Mouse (Mus musculus) large intestine, adult 2 months (tissue): ENCODE measurements around the gene Il9r. TPM values are rescaled to one million over a fixed set of nuclear protein-coding genes. Genes with fewer than 3 reads are reported as not detected.

Source experiments
- DNase-seq: peaks from one replicate; pipeline ENCODE4 v3.0.0-alpha.2; 2012; ENCODE audit warnings: low read depth, low spot score
- WGBS: fragments of 180-500 bp; shearing (Covaris S2); methylation state at CpG from one replicate; pipeline ENCODE4 v1.1.7; 2018; 5-methylcytosine and 5-hydroxymethylcytosine counted together
- polyA plus RNA-seq: library from polyadenylated mRNA; depleted of rRNA; stranded (reverse); fragments of >200 nt; gene quantifications from 2 replicates; pipeline ENCODE4 v1.2.3, GENCODE M21; 2012

The Il9r gene
- polyA plus RNA-seq, 1 experiment, result 1.3 TPM

DNA sequence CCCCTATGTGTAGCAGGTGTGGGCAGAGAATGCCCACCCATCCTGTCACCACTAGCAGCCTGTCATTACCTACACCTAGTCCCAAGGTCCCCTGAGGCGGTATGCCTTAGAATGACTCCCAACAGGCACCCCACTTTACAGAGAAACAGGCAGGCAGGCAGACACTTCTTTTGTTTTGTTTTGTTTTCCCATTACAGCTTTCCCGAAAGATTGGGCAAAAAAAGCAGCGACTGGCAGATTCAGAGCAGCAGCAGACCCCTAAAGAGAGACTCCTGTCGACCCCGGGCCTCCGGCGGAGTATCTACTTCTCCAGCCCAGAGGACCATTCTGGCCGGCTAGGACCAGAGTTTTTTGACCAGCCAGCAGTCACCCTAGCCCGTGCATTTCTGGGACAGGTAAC lies 27.5 kb upstream of the Il9r start:
- no peak for DNase-seq
- 95% methylated on average over 9 of the region's 9 CpGs for WGBS

DNA sequence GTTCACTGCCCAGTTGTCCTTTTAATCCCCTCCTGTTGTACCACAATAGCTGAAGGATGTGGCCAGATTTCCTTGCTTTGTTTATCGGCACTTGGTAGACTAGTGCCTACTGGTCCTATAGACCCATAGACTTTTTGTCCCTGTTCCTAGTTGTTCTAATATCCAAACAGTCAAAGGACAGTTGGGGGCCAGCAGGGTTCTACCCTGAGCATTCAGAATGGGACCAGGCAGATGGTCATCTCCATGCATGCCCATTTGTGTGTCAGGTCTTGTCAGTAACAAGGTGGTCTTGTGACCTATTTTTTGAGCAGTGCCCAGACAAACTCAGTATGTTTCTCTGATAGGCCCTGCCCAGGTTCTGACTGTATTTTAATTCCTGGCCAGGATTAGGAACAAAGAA lies 27.0 kb upstream of the Il9r start:
- no peak for DNase-seq

DNA sequence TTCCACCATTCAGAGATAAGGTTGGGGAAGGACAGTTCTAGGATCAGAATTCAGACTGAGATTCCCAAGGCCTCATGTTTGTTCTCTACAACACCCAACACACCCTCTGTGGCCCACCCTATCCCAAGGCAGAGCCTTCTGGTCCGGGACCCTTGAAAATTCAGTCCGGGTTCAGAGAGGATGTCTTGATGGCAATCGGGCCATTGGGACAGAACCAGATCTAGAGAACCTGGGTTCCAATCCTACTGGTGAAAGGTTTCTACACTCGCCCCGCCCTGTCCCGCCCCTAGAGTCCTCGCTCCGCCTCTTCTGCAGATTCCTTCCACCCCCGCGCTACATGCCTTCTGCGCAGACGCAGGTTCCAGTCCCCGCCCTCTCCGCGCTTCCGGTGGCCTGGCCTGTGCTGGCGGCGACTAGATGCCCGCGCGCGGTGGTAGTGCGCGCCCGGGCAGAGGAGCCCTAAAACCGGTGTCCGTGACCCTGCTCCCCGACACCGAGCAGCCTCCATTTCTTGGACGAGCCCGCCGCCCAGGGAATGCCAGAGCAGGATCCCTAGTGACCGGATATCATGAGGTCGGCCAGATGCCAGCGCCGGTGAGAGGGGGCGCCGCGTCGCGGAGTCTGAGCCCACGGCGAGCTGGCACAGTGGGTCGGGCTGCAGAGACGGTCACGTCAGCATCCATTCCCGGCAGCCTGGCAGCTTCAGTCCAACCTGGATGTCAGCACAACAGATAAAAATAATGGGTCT lies 26.2 kb upstream of the Il9r start, which contains the start of gene Mpg:
Gene Mpg, plus strand, starts transcription at position 382 of the 748 bp plus-strand sequence.
- 3% methylated on average over 47 of the region's 47 CpGs for WGBS
- no peak for DNase-seq

More for the DNA sequence above, 27.0 kb upstream of the Il9r start:
- 24% methylated on average over 1 of the region's 1 CpGs for WGBS

DNA sequence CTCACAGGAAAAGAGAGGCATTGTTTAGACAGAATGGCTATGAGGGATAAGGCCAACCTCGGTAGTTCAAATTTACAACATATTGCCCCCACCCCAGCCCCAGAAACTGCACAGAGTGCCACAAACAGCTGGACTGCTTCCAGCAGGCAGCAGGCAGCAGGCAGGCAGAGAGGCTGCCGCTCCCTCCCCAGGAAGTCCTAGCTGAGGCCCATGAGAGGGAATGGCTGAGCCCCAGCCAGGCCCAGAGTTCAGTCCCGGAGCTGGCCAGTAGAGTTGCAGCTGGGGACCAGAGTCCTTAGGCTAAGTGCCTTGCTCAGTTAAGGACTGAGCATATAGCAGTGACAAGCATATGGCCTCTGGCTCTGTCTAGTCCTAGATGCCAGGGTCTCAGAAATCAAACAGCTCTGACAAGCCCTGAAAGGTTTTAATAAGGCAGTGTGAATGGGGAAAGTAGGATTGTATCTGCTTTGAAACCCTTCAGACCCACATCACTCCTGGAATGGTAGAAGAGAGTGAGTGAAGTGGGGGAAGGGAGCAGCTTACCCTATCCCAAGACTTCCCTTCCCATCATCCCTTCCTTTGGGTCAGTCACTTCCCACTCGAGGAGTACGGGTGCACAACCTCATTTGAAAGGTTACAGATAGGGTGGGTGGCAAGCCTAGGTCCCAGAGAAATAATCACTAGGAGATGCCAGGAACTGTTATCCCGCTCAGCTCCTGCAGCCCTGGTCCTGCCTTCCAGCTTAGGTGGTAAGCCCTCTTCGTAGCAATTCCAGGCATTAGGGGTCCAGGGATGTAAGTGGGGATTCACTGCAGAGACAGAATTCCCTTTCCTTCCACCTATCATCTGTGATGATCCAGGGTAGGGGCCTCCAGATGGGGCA lies 25.4 kb upstream of the Il9r start:
- WGBS, result 30% methylated on average over 7 of the region's 7 CpGs
- DNase-seq, result no peak

GRCm38 (mm10) chr11:32224468-32225139 lies 24.5 kb upstream of the Il9r start:
- 5% methylated on average over 4 of the region's 4 CpGs for WGBS
- no peak for DNase-seq

- DNase-seq, result no peak
- 75% methylated on average over 4 of the region's 4 CpGs for WGBS
Observed at GRCm38 (mm10) chr11:32223297-32223967, 23.4 kb upstream of the Il9r start.

GRCm38 (mm10) chr11:32222570-32223194 lies 22.6 kb upstream of the Il9r start:
- DNase-seq, result no peak
- 3% methylated on average over 21 of the region's 21 CpGs for WGBS

DNA sequence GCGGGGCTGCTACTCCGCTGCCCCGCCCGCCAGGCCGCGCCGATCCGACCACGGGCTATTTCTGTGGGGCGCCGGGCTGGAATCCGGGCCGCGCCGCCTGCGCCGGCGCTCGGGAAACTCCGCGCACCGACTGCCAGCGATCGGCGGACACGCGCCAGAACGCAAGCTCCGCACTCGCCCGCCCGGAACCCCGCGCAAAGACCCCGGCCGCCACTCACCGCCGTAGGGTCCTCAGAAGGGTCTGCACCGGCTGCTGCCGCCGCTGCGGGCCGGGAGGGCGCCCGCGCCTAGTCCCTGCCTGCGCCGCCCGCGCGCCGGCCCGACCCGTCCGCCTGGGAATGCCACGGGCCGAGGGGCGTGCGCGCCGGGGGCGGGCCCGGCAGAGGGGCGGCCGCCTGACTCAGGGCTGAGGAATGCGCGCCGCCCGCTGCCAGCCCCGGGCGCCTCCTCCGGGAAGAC lies 21.9 kb upstream of the Il9r start, which contains the start of gene Rhbdf1:
Gene Rhbdf1, minus strand, starts transcription at position 350 of the 459 bp plus-strand sequence.
- DNase-seq, result no peak
- WGBS, result under 1% methylated on average over 72 of the region's 72 CpGs

GRCm38 (mm10) chr11:32221225-32221950 lies 21.3 kb upstream of the Il9r start:
- under 1% methylated on average over 41 of the region's 46 CpGs for WGBS
- DNase-seq, result no peak

GRCm38 (mm10) chr11:32220607-32221224 lies 20.6 kb upstream of the Il9r start:
- 28% methylated on average over 10 of the region's 10 CpGs for WGBS
- no peak for DNase-seq

DNA sequence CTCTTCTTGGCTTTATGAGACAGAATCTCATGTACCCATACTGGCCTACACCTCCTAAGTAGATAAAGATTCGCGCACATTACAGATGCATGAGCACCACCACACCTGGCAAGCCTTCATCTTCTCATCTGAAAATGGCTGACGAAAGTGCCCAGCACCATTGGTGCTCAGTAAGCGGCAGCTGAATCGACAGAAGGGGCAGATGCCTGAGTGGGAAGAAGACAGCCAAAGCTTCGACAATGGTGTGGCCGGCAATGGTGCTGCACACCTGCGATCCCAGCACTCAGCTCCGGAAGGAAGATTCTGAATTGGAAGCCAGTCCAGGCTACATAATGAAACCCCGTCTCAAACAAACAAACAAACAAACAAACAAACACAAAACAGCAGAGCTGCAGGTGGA lies 19.2 kb upstream of the Il9r start:
- 86% methylated on average over 10 of the region's 10 CpGs for WGBS
- no peak for DNase-seq

DNA sequence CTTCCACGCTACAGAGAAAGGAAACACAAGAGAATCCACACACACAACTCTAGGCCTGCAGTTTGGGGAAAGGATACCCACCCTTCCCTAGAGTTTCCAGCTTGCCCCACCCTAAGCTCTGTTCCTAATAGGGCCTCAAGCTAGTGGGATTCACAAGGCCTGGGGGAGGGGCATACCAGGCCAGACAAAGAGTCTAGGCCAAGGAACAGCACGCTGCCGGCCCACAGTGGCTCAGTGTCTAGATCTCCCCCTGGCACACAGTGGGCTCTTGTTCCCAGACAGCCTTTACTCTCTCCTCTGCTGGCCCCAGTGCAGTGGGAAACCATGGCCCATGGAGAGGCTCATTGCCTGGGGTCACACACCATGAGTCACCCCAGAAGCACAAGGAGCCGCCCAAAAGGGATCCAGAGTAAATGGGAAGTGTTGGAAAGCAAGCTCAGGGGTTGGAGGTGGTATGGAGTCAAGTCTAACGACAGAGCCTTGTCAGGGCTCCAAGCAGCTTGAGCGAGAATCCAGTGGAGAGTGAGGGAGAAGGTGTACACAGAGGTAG lies 18.5 kb upstream of the Il9r start:
- WGBS, result 66% methylated on average over 6 of the region's 6 CpGs
- DNase-seq, result no peak

DNA sequence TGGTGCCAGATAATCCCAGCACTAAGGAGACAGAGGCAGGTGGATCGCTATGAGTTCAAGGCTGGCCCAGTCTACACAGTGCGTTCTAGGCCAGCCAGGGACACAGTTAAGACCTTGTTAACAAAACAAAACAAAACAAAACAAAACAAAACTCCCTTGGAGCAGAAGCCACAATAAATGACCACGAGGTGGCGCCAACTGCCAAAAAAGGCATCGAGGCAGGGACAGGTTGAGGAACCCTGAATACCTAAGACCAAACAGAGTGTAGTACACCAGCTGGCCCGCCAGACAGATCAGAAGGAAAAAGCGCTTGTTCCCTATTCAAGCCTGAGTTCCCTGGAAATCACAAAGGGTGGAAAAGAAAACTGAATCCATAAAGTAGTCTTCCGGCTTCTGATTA lies 16.8 kb upstream of the Il9r start:
- DNase-seq, result no peak

DNA sequence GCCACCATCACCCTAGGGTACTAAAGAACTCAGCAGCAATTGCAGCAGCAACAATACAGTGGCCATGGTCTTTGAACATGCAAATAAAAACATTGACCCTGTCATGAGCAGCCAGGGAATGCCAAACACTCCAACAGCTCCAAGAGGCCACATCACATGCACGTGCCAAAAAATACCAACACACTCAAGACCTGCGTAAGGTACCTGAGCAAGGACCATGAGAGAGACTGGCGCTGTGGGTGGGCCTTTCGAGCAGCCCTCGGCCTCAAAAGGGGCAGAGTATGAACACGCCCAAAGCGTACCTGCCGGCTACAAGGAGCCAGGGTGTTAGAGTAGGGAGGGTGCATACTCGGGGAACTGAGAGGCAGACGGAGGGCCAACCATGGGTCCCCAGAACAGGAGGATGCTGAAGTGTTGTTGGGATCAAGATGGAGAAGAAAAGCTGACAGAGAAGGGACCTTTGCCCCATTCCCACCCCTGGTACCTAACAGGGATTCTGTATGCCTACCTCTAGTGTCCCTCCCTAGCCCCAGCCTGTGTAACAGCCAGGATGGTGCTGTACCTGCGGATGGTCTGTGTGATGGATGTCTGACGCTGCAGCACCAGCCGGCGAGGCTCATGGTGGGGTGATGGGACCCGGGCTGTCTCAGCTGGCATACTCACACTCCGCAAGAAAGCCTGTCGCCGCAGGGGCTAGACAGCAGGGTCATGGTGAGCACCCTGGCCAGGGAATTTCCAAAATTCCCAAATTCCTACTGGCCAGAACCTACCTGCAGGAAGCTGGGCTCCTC lies 15.5 kb upstream of the Il9r start:
- WGBS, result 92% methylated on average over 18 of the region's 18 CpGs
- DNase-seq, result no peak

More for the DNA sequence above, 16.8 kb upstream of the Il9r start:
- 28% methylated on average over 8 of the region's 8 CpGs for WGBS

DNA sequence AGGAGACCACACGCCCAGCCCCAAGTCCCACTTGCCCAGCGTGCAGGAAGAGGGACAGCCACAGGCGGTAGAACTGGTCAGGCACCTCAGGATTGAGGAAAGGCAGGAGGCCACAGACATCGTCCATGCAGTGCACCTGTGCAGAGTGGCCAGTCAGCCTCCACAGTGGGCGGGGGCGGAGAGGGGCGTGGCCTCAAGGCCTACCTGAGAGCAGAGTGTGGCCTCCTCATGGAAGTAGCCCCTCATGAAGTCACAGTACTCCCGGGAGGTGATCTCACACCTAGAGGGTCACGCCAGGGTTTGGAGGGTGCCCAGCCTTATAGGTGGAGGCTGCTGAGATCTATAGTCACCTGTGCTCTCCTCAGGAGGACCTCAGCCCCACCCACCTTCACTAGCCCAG lies 10.5 kb upstream of the Il9r start:
- 77% methylated on average over 9 of the region's 9 CpGs for WGBS
- DNase-seq, result no peak

DNA sequence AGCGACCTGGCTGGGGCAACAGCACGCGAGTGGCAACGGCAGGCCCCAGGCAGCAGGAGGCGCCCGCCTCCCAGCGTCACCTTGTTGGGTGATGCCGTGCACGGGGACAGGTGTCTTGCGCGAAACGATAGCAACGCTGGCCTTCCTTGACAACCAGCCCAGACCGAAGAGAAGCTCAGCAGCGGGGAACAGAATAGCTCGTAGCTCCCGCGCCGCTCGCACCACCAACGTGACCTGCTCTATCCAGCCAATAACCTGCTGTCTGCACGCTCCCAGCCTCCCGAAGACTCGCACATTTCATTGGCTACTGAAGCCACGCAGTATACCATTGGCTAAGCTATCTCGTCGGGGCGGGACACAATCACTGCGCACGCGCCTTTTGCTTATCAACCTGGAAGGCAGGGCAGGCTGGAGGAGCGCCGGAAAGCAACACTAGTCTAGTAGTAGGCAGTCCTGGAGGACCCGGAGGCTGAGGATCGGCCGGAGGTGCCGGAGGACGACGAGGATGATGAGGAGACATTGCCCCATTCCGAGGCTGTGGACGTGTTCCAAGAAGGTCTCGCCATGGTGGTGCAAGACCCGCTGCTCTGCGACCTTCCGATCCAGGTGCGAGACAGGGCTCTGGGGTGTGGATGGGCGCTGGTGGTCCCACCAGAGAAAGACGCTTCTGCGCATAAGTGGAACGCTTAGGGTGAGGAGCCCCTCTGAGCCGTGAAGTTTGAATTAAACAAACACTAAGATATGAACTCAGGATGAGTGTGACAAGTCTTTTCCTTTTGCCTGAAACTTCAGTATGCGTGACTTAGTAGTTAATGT lies 5.2 kb upstream of the Il9r start, which contains the start of gene Snrnp25:
Gene Snrnp25, plus strand, starts transcription at position 358 of the 816 bp plus-strand sequence.
- under 1% methylated on average over 52 of the region's 52 CpGs for WGBS
- peak; percentile 98 for DNase-seq
